Mouse (Mus musculus) heart, embryonic 10.5 days (tissue): ENCODE results near the gene Rmnd5b. TPM values are rescaled to one million over a fixed set of nuclear protein-coding genes. Genes with fewer than 3 reads are reported as not detected.
"Not testable (repeated sequence)": the region's sequence is repeated elsewhere in the genome, so short reads cannot be mapped to it uniquely, and the experiment has no call there.

ENCODE experiments used
- DNase-seq: peaks from one replicate; pipeline ENCODE4 v3.0.0-alpha.2; 2017; ENCODE audit warnings: low spot score
- H3K27ac ChIP-seq: fragments of 300-500 bp; sonication (generic); 2 replicates; pipeline ENCODE4 v1.5.1; 2016; ENCODE audit warnings: mild to moderate bottlenecking
- H3K27me3 ChIP-seq: fragments of 300-500 bp; sonication (generic); 2 replicates; pipeline ENCODE4 v1.6.1; 2016; ENCODE audit warnings: mild to moderate bottlenecking; ENCODE audit not compliant: poor library complexity, insufficient read depth, severe bottlenecking
- H3K36me3 ChIP-seq: fragments of 300-500 bp; sonication (generic); 2 replicates; pipeline ENCODE4 v1.6.1; 2016; ENCODE audit warnings: mild to moderate bottlenecking, moderate library complexity
- H3K4me1 ChIP-seq: fragments of 300-500 bp; sonication (generic); 2 replicates; pipeline ENCODE4 v1.6.1; 2016; ENCODE audit warnings: mild to moderate bottlenecking
- H3K4me3 ChIP-seq: fragments of 300-500 bp; sonication (generic); 2 replicates; pipeline ENCODE4 v1.5.1; 2016; ENCODE audit warnings: mild to moderate bottlenecking, moderate library complexity
- H3K9me3 ChIP-seq: fragments of 300-500 bp; sonication (generic); 2 replicates; pipeline ENCODE4 v1.6.1; 2016; ENCODE audit warnings: mild to moderate bottlenecking, moderate library complexity
- WGBS: fragments of 180-500 bp; shearing (Covaris S2); methylation state at CpG from one replicate; pipeline ENCODE4 v1.1.7; 2016; 5-methylcytosine and 5-hydroxymethylcytosine counted together
- polyA plus RNA-seq: library from polyadenylated mRNA; unstranded; fragments of >200 nt; fragmentation: Nextera tagmentation; extraction: Ambion mirVana; gene quantifications from 2 replicates; pipeline ENCODE4 v1.2.1, GENCODE M21; 2016

Rmnd5b gene
- 34.3 and 37.9 TPM in 2 replicates for polyA plus RNA-seq

DNA sequence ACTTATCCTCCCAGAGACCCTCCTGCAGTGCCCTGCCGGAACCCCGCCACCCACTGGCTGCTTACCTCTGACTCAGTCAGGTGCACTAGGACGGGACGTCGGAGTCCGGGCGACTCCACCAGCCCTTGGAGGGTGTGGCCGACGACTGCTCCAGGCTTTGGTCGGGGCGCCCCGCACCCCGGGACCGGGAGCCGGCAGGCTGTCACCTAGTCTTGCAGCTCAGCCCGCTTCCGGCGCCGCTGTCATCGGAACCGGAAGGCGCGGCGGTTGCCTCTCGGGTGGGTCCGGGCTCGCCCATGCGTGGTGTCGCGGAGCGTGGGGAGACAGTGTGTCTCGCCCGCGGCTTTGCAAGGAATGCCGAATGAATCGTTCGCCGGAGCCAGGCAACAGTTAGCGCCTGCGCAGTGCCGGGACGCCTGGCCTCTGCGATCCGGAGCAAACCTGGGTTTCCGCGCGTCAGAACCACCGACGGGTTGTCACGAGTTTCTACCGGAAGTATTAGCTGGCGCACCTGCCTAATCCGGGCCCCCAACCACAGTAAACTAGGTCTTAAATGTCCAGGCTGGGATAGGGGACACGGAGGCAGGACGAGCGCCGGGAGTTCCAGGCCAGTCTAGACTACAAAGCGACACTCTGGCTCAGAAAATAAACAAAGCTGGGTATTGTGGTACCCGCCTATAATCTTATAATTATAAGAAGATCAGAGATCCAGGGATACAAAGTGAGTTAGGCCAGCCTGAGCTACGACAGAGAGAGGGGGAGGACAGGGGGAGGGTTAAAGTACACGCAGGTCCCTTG lies at the start of gene Rmnd5b:
Gene Rmnd5b (minus strand): TSS at position 372 of the 798 bp plus-strand sequence.
- under 1% methylated on average over 61 of the region's 61 CpGs for WGBS
- Histone ChIP-seq H3K36me3 (0 out of 2 replicates have a peak, but pooled peaks cover 6% of the 10 kb centered on the region), H3K9me3 (no peaks in the 10 kb centered on the region), H3K4me1 (peaks cover 27% of the 10 kb centered on the region), H3K27ac (peak within 1 kb of the TSS; percentile 90), H3K4me3 (peak within 1 kb of the TSS; percentile 94), H3K27me3 (no peaks in the 10 kb centered on the region)
- peak; percentile 92 for DNase-seq

DNA sequence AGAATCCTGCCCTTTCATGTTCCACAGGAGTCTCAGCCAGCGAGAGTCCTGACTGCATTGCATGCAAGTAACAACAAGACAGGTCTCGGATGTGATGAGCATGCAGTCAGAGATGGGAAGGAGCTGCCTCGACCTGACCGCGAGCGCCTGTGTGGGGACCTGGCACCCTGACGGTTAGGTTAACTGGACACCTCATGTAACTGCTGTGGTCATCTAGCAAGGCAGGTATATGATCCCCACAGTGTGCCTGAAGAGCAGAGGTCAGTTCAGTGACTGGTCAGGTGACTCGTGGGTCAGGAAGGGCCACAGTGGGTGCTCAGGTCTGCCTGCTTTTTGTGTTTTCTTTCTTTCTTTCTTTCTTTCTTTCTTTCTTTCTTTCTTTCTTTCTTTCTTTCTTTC lies 46.3 kb upstream of the Rmnd5b start:
- WGBS: 37% methylated on average over 8 of the region's 8 CpGs
- no peaks in the 10 kb centered on the region for H3K27me3 ChIP-seq
- H3K27ac ChIP-seq: no peak overlapping the region
- no peak overlapping the region for H3K4me3 ChIP-seq
- H3K4me1 ChIP-seq: no peaks in the 10 kb centered on the region
- peaks cover 10% of the 10 kb centered on the region; the same call in 1 of the 2 replicates for H3K36me3 ChIP-seq
- no peak for DNase-seq
- no peaks in the 10 kb centered on the region for H3K9me3 ChIP-seq

DNA sequence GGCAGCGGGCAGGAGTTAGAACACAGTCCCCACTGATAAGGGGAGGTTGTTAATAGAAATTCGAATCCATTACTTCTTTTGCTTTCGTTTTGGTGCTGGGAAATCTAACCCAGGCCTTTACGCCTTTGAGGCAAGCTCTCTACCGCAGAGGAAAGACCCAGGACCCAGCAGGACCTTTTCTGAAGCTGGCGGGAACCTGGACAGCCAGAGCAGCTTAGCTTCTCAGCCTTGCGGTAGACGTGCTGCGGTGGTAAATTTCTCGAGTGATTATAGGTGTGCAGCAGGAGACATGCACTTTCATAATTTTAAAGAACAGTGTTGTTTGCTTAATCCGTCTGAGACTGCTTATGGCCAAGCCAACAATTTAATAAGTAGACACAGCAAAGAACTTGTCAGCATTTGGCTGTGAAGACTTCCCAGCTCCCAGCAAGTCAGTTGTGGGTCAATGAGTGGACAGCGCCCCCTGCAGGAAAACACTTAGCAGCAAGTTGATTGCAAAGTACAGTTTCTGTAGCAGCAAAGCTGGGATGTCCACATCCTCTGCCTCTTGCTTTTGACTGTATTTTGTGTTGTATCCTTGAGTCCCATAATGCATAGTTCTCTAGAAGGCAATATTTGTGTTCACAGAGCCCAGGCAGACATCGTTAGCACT lies 45.8 kb upstream of the Rmnd5b start:
- Histone ChIP-seq H3K4me3 (peak overlapping the region; percentile 31), H3K4me1 (no peaks in the 10 kb centered on the region), H3K27ac (no peak overlapping the region), H3K36me3 (peaks cover 10% of the 10 kb centered on the region; the same call in 1 of the 2 replicates), H3K9me3 (no peaks in the 10 kb centered on the region), H3K27me3 (no peaks in the 10 kb centered on the region)
- peak; percentile 92 for DNase-seq
- 33% methylated on average over 13 of the region's 13 CpGs for WGBS

DNA sequence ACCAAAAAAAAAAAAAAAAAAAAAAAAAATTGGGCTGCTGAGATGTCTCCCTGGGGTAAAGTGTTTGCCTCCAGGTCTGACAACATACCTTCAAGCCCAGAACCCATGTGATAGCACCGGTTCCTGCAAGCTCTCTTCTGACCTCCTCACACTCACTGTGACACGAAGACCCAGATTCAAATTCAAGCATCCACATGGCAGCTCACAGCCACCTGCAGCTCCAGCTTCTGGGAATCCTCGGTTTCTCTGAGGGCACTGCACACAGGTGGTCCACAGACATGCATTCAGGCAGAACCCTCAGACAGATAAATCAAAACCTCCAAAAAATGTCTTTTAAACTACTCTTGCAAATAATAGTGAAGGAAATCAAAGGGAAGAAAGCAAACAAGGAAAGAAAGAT lies 43.8 kb upstream of the Rmnd5b start:
- no peak overlapping the region for H3K27ac ChIP-seq
- H3K4me3 ChIP-seq: no peak overlapping the region
- no peaks in the 10 kb centered on the region for H3K4me1 ChIP-seq
- 69% methylated on average over 3 of the region's 3 CpGs for WGBS
- DNase-seq: peak; percentile 52
- H3K27me3 ChIP-seq: no peaks in the 10 kb centered on the region
- H3K9me3 ChIP-seq: no peaks in the 10 kb centered on the region
- H3K36me3 ChIP-seq: no peaks in the 10 kb centered on the region

DNA sequence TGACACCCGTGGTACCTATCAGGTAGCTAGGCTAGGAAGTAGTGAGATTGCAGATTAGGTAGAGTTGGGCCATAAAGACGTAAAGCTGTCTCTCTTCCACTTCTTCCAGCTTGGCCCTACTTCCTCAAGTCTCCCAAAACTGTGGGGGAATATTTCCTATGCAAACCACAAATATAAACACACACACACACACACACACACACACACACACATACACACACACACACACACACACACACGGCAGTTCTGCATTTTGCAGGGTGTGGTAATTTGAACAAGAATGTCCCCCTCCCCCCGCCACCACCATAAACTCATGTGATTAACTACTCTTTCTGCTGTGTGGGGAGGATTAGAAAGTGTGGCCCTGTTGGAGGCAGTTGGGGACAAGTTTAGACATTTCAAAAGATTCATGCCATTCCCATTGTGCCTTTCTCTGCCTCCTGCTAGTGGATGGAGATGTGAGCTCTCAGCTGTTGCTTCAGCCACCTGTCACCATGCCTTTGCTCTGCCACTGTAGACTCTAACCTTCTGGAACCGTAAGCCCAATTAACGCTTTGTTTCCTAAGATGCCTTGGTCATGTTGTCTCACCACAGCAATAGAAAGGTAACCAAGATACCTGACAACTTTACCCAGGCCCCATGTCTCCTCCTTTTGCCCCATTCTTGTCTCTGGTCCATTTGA lies 42.2 kb upstream of the Rmnd5b start:
- WGBS: 74% methylated on average over 6 of the region's 6 CpGs

DNA sequence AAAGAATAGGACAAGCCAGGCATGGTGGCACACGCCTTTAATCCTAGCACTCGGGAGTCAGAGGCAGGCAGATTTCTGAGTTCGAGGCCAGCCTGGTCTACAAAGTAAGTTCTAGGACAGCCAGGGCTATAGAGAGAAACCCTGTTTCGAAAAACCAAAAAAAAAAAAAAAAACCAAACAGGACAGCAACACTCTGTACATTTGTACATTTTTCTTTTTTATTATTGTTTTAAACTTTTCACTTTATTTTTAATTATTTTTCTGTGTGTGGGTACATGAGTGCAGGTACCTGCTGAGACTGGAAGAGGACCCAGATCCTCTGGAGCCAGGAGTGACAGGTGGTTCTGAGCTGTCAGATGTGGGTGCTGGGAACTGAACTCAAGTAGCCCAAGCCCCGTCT lies 39.7 kb upstream of the Rmnd5b start:
- H3K4me3 ChIP-seq: no peak overlapping the region
- WGBS: 74% methylated on average over 5 of the region's 5 CpGs

More for the DNA sequence above, 42.2 kb upstream of the Rmnd5b start:
- Histone ChIP-seq H3K36me3 (no peaks in the 10 kb centered on the region), H3K27me3 (no peaks in the 10 kb centered on the region), H3K4me3 (no peak overlapping the region), H3K27ac (no peak overlapping the region), H3K4me1 (no peaks in the 10 kb centered on the region), H3K9me3 (no peaks in the 10 kb centered on the region)
- peak; percentile 38 for DNase-seq

DNA sequence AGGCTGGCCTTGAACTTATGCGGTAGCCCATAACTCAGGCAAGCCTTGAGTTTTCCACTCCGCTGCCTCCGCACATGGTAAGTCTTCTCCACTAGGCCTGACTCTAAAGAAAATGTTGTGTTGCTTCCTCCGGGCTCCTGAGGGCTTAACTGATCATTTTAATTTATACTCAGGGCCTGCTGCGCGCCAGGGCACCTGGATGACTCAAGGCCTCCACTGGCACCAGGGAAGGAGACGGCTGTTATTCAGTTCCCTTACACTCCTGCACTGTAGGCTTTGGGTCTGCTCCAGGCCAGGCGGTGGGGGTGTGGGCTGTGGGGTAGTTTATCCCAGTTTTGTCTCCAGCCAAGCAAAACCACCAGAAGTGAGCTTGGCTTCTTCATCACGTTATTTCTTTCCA lies 37.6 kb upstream of the Rmnd5b start:
- peak; percentile 60 for DNase-seq
- Histone ChIP-seq H3K36me3 (no peaks in the 10 kb centered on the region), H3K27me3 (no peaks in the 10 kb centered on the region), H3K9me3 (no peaks in the 10 kb centered on the region), H3K4me1 (no peaks in the 10 kb centered on the region), H3K27ac (no peak overlapping the region), H3K4me3 (no peak overlapping the region)
- 84% methylated on average over 9 of the region's 9 CpGs for WGBS

More for the DNA sequence above, 39.7 kb upstream of the Rmnd5b start:
- Histone ChIP-seq H3K36me3 (no peaks in the 10 kb centered on the region), H3K27me3 (no peaks in the 10 kb centered on the region), H3K27ac (no peak overlapping the region), H3K9me3 (no peaks in the 10 kb centered on the region), H3K4me1 (no peaks in the 10 kb centered on the region)
- no peak for DNase-seq

DNA sequence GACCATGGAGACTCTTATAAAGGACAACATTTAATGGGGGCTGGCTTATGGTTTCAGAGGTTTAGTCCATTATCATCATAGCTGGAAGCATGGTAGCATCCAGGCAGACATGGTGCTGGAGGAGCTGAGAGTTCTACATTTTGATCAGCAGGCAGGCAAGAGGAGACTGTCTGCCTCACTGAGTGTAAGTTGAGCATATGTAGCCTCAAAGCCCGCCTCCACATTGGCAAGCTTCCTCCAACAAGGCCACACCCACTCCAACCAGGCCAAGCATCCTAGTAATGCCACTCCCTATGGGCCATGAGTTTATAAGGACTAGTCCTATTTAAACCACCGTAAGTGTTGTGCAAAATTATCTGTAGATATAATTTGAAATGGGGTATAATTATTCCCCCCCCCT lies 35.7 kb upstream of the Rmnd5b start:
- Histone ChIP-seq H3K27me3 (no peaks in the 10 kb centered on the region), H3K4me3 (no peak overlapping the region), H3K4me1 (no peaks in the 10 kb centered on the region), H3K9me3 (no peaks in the 10 kb centered on the region), H3K27ac (no peak overlapping the region), H3K36me3 (no peaks in the 10 kb centered on the region)
- 70% methylated on average over 2 of the region's 2 CpGs for WGBS
- DNase-seq: no peak

DNA sequence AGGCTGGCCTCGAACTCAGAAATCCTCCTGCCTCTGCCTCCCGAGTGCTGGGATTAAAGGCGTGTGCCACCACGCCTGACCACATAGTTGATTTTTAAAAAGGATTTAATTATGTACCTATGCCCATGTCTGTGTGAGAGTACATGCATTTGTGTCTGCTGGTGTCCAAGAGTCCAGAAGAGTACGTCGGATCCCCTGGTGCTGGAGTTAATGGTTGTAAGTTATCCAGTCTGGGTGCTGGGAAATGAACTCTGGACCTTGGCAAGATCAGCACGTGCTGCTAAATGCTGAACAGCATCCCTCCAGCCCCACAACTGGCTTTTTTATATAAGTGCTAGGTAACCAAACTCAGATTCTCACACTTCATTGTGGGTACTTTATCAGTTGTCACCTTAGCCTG lies 35.1 kb upstream of the Rmnd5b start:
- Histone ChIP-seq H3K36me3 (no peaks in the 10 kb centered on the region), H3K9me3 (no peaks in the 10 kb centered on the region), H3K27ac (no peak overlapping the region), H3K4me3 (no peak overlapping the region), H3K4me1 (no peaks in the 10 kb centered on the region), H3K27me3 (no peaks in the 10 kb centered on the region)
- no peak for DNase-seq
- 85% methylated on average over 7 of the region's 7 CpGs for WGBS

DNA sequence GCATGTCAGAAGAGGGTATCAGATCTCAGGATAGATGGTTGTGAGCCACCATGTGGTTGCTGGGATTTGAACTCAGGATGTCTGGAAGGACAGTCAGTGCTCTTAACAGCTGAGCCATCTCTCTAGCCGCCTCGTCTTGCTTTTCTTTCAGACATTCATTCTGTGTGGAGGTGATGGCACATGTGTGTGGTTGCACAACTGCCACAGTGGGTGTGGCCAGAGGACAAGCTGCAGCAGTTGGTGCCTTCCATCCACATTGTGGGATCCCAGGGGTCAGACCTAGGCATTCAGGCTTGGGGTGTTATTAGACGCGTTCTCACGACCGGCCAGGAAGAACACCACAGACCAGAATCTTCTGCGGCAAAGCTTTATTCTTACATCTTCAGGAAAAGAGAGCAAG lies 29.1 kb upstream of the Rmnd5b start:
- not testable (repeated sequence) for DNase-seq
- WGBS: 93% methylated on average over 7 of the region's 7 CpGs

DNA sequence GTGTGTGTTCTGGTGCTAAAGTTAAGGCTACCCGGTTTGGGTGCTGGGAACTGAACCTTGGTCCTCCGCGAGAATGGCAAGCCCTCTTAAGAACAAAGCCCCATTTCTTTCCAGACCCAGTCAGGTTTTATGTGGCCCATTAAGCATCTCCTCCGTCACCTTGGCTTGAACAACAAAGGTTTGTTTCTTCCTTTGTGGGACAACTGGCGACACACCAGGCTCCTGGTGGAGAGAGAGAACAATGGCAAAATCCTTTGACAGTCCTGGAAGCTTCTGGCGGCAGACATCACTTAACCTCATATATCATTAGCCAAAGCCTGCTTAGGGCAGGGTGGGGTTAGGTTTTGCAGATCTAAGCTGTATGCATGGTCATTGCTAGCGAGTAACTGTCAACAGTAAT lies 26.9 kb upstream of the Rmnd5b start:
- Histone ChIP-seq H3K27ac (no peak overlapping the region), H3K4me1 (0 out of 2 replicates have a peak, but pooled peaks cover 4% of the 10 kb centered on the region), H3K27me3 (no peaks in the 10 kb centered on the region), H3K9me3 (no peaks in the 10 kb centered on the region), H3K4me3 (no peak overlapping the region), H3K36me3 (no peaks in the 10 kb centered on the region)
- DNase-seq: no peak
- WGBS: 87% methylated on average over 7 of the region's 7 CpGs

More for the DNA sequence above, 29.1 kb upstream of the Rmnd5b start:
- H3K27me3 ChIP-seq, H3K27ac ChIP-seq, H3K9me3 ChIP-seq, H3K4me1 ChIP-seq, H3K4me3 ChIP-seq, H3K36me3 ChIP-seq: not testable (repeated sequence)

DNA sequence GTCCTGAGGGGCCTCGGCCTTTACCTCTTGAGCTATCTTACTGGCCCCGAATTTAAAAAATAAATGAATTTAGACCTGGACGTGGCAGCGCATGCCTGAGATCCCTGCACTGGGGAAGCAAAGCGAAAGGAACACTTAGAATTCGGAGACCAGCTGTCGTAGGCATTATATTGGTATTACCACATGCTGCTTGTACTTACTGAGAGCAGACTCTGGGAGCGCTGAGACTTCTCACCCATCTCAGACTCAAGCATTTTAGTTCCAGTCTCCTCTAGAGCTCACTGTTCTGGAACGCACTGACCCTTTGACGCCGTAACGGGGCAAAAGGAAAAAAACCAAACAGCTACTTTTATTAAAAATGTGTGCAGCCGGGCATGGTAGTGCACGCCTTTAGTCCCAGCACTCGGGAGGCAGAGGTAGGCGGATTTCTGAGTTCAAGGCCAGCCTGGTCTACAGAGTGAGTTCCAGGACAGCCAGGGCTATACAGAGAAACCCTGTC lies 26.2 kb upstream of the Rmnd5b start:
- 80% methylated on average over 16 of the region's 16 CpGs for WGBS
- 0 out of 2 replicates have a peak, but pooled peaks cover 7% of the 10 kb centered on the region for H3K4me1 ChIP-seq
- H3K9me3 ChIP-seq: no peaks in the 10 kb centered on the region
- H3K4me3 ChIP-seq: no peak overlapping the region
- no peaks in the 10 kb centered on the region for H3K36me3 ChIP-seq
- no peaks in the 10 kb centered on the region for H3K27me3 ChIP-seq
- no peak for DNase-seq
- H3K27ac ChIP-seq: no peak overlapping the region

DNA sequence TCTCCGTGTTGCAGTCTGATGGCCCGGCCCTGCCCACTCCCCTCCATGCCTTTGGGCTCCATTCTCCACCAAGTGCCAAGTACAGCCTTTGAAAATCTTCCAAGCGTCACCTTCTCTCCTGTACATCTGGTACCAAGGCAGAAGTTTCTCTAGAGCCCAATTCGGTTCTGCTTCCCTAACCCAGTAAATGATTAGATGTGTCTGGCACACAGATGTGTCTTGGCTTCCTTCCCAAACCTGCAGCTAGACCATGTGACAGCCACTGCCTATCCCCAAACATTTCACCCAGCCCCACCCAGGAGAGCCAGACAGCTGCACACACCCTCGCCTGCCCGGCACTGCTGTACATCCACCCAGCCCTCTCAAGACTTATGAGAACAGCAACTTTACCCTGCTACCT lies 23.0 kb upstream of the Rmnd5b start:
- Histone ChIP-seq H3K4me1 (0 out of 2 replicates have a peak, but pooled peaks cover 7% of the 10 kb centered on the region), H3K9me3 (no peaks in the 10 kb centered on the region), H3K4me3 (no peak overlapping the region), H3K27ac (no peak overlapping the region), H3K27me3 (no peaks in the 10 kb centered on the region), H3K36me3 (no peaks in the 10 kb centered on the region; the same call in 1 of the 2 replicates)
- DNase-seq: no peak
- WGBS: 78% methylated on average over 6 of the region's 6 CpGs
